Mouse (Mus musculus) limb, embryonic 15.5 days (tissue): ENCODE results near the gene Plek2. TPM values are rescaled to one million over a fixed set of nuclear protein-coding genes. Genes with fewer than 3 reads are reported as not detected.
A peak's percentile ranks its signal among the peaks of the same experiment; 100 is the strongest.

ENCODE experiments used
- ATAC-seq: fragments of 200-750 bp; cut with Nextera tagmentation; 2 replicates; pipeline ENCODE4 v1.8.0; 2017; ENCODE audit warnings: low read depth, moderate TSS enrichment; ENCODE audit not compliant: insufficient number of reproducible peaks, low FRiP score, low TSS enrichment
- H3K27ac ChIP-seq: fragments of 300-500 bp; sonication (generic); 2 replicates; pipeline ENCODE4 v1.5.1; 2015; ENCODE audit warnings: moderate library complexity, mild to moderate bottlenecking, inconsistent platforms
- H3K27me3 ChIP-seq: fragments of 300-500 bp; sonication (generic); 2 replicates; pipeline ENCODE4 v1.6.1; 2015; ENCODE audit warnings: inconsistent platforms
- H3K36me3 ChIP-seq: fragments of 300-500 bp; sonication (generic); 2 replicates; pipeline ENCODE4 v1.6.1; 2015; ENCODE audit warnings: inconsistent platforms
- H3K4me1 ChIP-seq: fragments of 300-500 bp; sonication (generic); 2 replicates; pipeline ENCODE4 v1.6.1; 2015; ENCODE audit warnings: inconsistent platforms
- H3K4me2 ChIP-seq: fragments of 300-500 bp; sonication (generic); 2 replicates; pipeline ENCODE4 v1.6.1; 2015; ENCODE audit warnings: mild to moderate bottlenecking, inconsistent platforms
- H3K4me3 ChIP-seq: fragments of 300-500 bp; sonication (generic); 2 replicates; pipeline ENCODE4 v1.5.1; 2015; ENCODE audit warnings: mild to moderate bottlenecking, inconsistent platforms
- H3K9ac ChIP-seq: fragments of 300-500 bp; sonication (generic); 2 replicates; pipeline ENCODE4 v1.6.1; 2015; ENCODE audit warnings: inconsistent platforms
- H3K9me3 ChIP-seq: fragments of 300-500 bp; sonication (generic); 2 replicates; pipeline ENCODE4 v1.6.1; 2016; ENCODE audit warnings: inconsistent platforms
- WGBS: fragments of 180-500 bp; shearing (Covaris S2); methylation state at CpG from one replicate; pipeline ENCODE4 v1.1.7; 2015; 5-methylcytosine and 5-hydroxymethylcytosine counted together
- polyA plus RNA-seq: library from polyadenylated mRNA; unstranded; fragments of >200 nt; fragmentation: Nextera tagmentation; extraction: Ambion mirVana; gene quantifications from 2 replicates; pipeline ENCODE4 v1.2.1, GENCODE M21; 2015

Plek2 gene
- polyA plus RNA-seq, 1 experiment from 2014 or later = 8.7 TPM

DNA sequence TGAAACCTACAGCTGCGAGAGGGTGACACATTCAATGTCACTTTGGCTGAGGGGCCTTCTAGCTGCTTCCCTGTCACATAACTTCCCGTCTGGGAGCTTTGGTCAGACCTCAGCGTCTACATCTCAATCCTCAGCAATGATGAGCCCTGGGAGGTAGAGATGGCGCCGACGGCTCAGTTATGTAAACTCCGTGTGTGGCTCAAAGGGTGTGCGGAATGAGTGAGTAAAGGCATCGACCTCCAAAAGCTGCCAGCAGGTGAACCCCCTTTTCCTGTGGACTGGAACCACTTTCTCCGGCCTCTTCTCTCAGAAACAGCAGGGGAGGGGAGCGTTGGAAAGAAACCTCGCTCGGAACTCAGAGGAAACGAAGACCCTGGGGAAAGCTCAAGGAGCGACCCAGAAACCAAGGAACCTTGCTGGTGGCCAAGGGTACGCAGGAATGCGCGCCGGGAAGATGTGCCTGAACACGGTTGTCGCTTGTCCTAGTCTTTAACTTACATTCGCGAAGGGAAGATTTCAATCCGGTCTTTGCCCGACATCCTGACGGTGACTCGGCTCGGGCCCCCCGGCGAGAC is 45.8 kb downstream of the Plek2 start:
- Histone ChIP-seq H3K27me3 (no peaks in the 10 kb centered on the region), H3K9ac (peak overlapping the region; percentile 68)
- WGBS = under 1% methylated on average over 30 of the region's 30 CpGs

DNA sequence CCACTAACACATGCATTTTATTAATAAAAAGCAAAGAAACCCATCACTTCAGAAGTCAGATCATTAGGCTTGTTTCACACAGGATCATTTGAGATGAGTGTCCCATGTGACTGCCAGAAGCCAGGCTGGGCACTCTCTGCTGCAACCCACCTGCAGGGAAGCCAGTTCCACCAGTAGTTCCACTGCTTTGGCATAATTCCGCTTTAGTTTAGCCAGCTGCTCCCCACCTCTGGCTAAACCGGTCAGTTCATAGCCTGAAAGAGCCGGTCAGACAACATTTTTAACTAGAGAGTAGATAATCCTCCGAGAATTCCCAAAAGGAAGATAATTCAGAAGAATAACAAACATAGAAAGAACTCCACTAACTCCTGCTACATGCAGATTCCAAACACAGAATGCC is 58.5 kb downstream of the Plek2 start:
- no peaks in the 10 kb centered on the region for H3K4me1 ChIP-seq
- H3K4me3 ChIP-seq = no peak overlapping the region
- H3K9ac ChIP-seq = no peak overlapping the region
- no peak overlapping the region for H3K27ac ChIP-seq
- H3K4me2 ChIP-seq = no peak overlapping the region
- WGBS = 78% methylated on average over 4 of the region's 4 CpGs
- H3K9me3 ChIP-seq = no peaks in the 10 kb centered on the region
- ATAC-seq = no peak
- peaks cover 53% of the 10 kb centered on the region for H3K36me3 ChIP-seq
- H3K27me3 ChIP-seq = no peaks in the 10 kb centered on the region

More for the DNA sequence above, 45.8 kb downstream of the Plek2 start:
- Histone ChIP-seq H3K36me3 (0 out of 2 replicates have a peak, but pooled peaks cover 6% of the 10 kb centered on the region), H3K4me3 (peak overlapping the region; percentile 82), H3K4me2 (peak overlapping the region; percentile 59), H3K4me1 (peaks cover 21% of the 10 kb centered on the region), H3K27ac (peak overlapping the region; percentile 34), H3K9me3 (no peaks in the 10 kb centered on the region)
- peak; percentile 7; the same call in 1 of the 2 replicates for ATAC-seq

DNA sequence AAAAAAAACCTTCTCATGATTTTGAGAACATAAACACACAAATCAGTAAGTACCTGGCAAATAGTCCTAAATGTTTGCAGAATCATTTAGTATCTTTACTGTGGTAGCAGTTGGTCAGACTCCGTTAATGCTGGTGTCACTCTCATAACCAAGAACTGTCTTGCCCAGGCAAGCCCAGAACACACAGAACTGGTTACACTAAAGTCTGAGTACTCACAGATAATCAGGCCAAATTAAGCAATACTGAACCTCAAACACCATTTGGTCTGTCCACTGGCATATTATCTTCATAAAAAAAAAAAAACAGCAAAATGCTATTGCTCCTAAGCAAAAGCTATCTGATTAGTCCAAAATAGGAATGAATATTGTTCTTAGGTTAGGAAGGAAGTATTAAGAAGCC is 64.3 kb downstream of the Plek2 start:
- ATAC-seq = no peak
- Histone ChIP-seq H3K4me3 (no peak overlapping the region), H3K27ac (no peak overlapping the region), H3K4me1 (no peaks in the 10 kb centered on the region), H3K36me3 (peaks cover 57% of the 10 kb centered on the region), H3K9me3 (no peaks in the 10 kb centered on the region), H3K27me3 (no peaks in the 10 kb centered on the region), H3K4me2 (no peak overlapping the region), H3K9ac (no peak overlapping the region)
- 82% methylated on average over 1 of the region's 1 CpGs for WGBS

DNA sequence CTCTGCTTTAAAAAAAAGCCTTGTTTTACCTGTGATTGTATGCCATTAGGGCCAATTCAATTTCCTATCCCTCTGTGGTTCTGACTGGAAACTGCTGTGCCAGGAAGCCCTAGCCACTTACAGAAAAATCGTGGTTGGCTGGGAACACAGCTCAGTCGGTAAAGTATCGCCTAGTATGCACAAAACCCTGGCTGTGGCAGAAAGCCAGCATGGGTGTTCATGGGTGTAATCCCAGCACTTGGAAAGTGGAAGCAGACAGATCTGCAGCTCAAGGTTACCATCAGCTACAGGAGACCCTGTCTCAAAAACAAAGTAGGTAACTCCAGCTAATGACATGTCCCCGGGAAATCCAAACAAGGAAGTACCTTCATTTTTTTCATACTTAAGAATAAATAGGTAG is 66.9 kb downstream of the Plek2 start:
- H3K4me3 ChIP-seq = no peak overlapping the region
- ATAC-seq = no peak
- H3K4me2 ChIP-seq = no peak overlapping the region
- H3K36me3 ChIP-seq = peaks cover 55% of the 10 kb centered on the region
- no peaks in the 10 kb centered on the region for H3K9me3 ChIP-seq
- H3K9ac ChIP-seq = no peak overlapping the region
- 82% methylated on average over 4 of the region's 4 CpGs for WGBS
- no peaks in the 10 kb centered on the region for H3K4me1 ChIP-seq
- H3K27ac ChIP-seq = no peak overlapping the region
- no peaks in the 10 kb centered on the region for H3K27me3 ChIP-seq

Other genes with a start within 250 kb of the Plek2 start
- gene Fam71d, start 215.4 kb downstream of the Plek2 start, polyA plus RNA-seq = not detected in 2 replicates
- 15.6 and 17.5 TPM in 2 replicates for gene Mpp5, start 158.1 kb downstream of the Plek2 start, polyA plus RNA-seq
- 63.8 and 66.9 TPM in 2 replicates for gene Atp6v1d, start 45.3 kb downstream of the Plek2 start, polyA plus RNA-seq
- gene Eif2s1, start 45.1 kb downstream of the Plek2 start, polyA plus RNA-seq = 187 and 190 TPM in 2 replicates
- gene Tmem229b, start 100.7 kb upstream of the Plek2 start, polyA plus RNA-seq = 5.8 and 6.0 TPM in 2 replicates
- gene Plekhh1, start 122.2 kb upstream of the Plek2 start, polyA plus RNA-seq = 3.4 TPM in 2 replicates
- 35.4 and 36.1 TPM in 2 replicates for gene Pigh, start 182.7 kb upstream of the Plek2 start, polyA plus RNA-seq
- gene Arg2, start 223.8 kb upstream of the Plek2 start, polyA plus RNA-seq = 0.70 and 0.72 TPM in 2 replicates